Mouse (Mus musculus): Measurements from ENCODE around the gene Phf19.

DNA sequence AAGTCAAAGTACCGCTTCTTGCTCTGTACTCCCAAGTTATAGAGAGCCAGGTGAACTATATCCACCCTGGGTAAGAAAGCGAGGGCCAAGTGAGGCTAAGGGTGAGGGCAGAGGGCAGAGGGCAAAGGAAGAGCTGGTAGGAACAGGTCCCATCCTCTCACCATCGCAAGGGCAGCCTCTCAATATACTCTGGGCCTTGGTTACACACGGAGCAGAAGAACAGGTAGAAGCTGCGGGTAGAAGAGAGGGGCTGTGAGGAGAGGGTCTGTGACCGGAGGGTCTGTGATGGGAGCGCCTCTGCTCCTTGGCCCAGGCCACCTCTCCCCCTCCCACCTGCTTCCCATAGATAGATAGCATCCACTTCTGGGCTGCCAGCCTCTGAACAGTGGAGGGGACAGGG, 10.6 kb downstream of the Phf19 start:
- no peak for TF ChIP-seq CTCF (IDR thresholded peaks at IDR 0.05; ENCODE audit: control insufficient read depth, insufficient read depth, insufficient replicate concordance, low read depth, low read length)
- no peak for TF ChIP-seq POLR2A (IDR thresholded peaks at IDR 0.05; ENCODE audit: control insufficient read depth, low read depth, low read length)
